Mouse (Mus musculus) large intestine, adult 2 months (tissue): ENCODE results near the gene Gpr4. TPM values are rescaled to one million over a fixed set of nuclear protein-coding genes. Genes with fewer than 3 reads are reported as not detected.

ENCODE experiments used
- polyA plus RNA-seq: library from polyadenylated mRNA; depleted of rRNA; stranded (reverse); fragments of >200 nt; gene quantifications from 2 replicates; pipeline ENCODE4 v1.2.3, GENCODE M21; 2012; rRNA removed

Gene Gpr4
- polyA plus RNA-seq, 1 experiment = 3.2 TPM

Other genes starting within 250 kb of the Gpr4 start
- not detected in 2 replicates for gene Nanos2, start 225.1 kb upstream of the Gpr4 start, polyA plus RNA-seq
- 1.9 and 2.0 TPM in 2 replicates for gene Mypop, start 221.3 kb upstream of the Gpr4 start, polyA plus RNA-seq
- gene Irf2bp1, start 208.5 kb upstream of the Gpr4 start, polyA plus RNA-seq = 18.7 and 19.4 TPM in 2 replicates
- 24.9 and 28.3 TPM in 2 replicates for gene Foxa3, start 189.0 kb upstream of the Gpr4 start, polyA plus RNA-seq
- 54.8 and 68.3 TPM in 2 replicates for gene Sympk, start 188.2 kb upstream of the Gpr4 start, polyA plus RNA-seq
- gene Rsph6a, start 157.8 kb upstream of the Gpr4 start, polyA plus RNA-seq = 0.11 TPM in 1 of 2 replicates, not detected in the other
- gene Dmwd, start 136.3 kb upstream of the Gpr4 start, polyA plus RNA-seq = 15.3 and 15.6 TPM in 2 replicates
- 308 and 400 TPM in 2 replicates for gene Dmpk, start 128.7 kb upstream of the Gpr4 start, polyA plus RNA-seq
- gene Six5, start 117.9 kb upstream of the Gpr4 start, polyA plus RNA-seq = 14.5 and 17.2 TPM in 2 replicates
- 0.03 TPM in 1 of 2 replicates, not detected in the other for gene Gm4969, start 94.2 kb upstream of the Gpr4 start, polyA plus RNA-seq
- 9.8 and 10.1 TPM in 2 replicates for gene Fbxo46, start 92.7 kb upstream of the Gpr4 start, polyA plus RNA-seq
- gene Qpctl, start 63.2 kb upstream of the Gpr4 start, polyA plus RNA-seq = 7.7 and 9.8 TPM in 2 replicates
- gene Snrpd2, start 62.8 kb upstream of the Gpr4 start, polyA plus RNA-seq = 47.1 and 49.1 TPM in 2 replicates
- 0.67 and 0.68 TPM in 2 replicates for gene Gipr, start 46.4 kb upstream of the Gpr4 start, polyA plus RNA-seq
- gene Eml2, start 36.1 kb upstream of the Gpr4 start, polyA plus RNA-seq = 16.7 and 19.6 TPM in 2 replicates
- gene Opa3, start 15.8 kb downstream of the Gpr4 start, polyA plus RNA-seq = 33.6 and 36.3 TPM in 2 replicates
- gene Vasp, start 59.3 kb downstream of the Gpr4 start, polyA plus RNA-seq = 241 and 341 TPM in 2 replicates
- gene Ppm1n, start 67.5 kb downstream of the Gpr4 start, polyA plus RNA-seq = 0.33 and 1.3 TPM in 2 replicates
- 12.7 and 18.9 TPM in 2 replicates for gene Rtn2, start 70.1 kb downstream of the Gpr4 start, polyA plus RNA-seq
- gene Fosb, start 97.5 kb downstream of the Gpr4 start, polyA plus RNA-seq = 1.4 and 6.2 TPM in 2 replicates
- gene Ercc1, start 132.2 kb downstream of the Gpr4 start, polyA plus RNA-seq = 26.9 and 31.2 TPM in 2 replicates
- gene Cd3eap, start 146.9 kb downstream of the Gpr4 start, polyA plus RNA-seq = 3.2 and 4.1 TPM in 2 replicates
- gene Ppp1r13l, start 147.2 kb downstream of the Gpr4 start, polyA plus RNA-seq = 4.8 and 5.7 TPM in 2 replicates
- gene Ercc2, start 169.5 kb downstream of the Gpr4 start, polyA plus RNA-seq = 28.7 and 36.5 TPM in 2 replicates
- gene Klc3, start 191.6 kb downstream of the Gpr4 start, polyA plus RNA-seq = 1.2 and 2.0 TPM in 2 replicates
- 56.4 and 81.7 TPM in 2 replicates for gene Ckm, start 192.2 kb downstream of the Gpr4 start, polyA plus RNA-seq
- 7.1 and 10.7 TPM in 2 replicates for gene Mark4, start 246.3 kb downstream of the Gpr4 start, polyA plus RNA-seq